Mouse (Mus musculus) liver (tissue): ENCODE data around the gene Scai.

Experiments
- DNase-seq: peaks from one replicate; pipeline ENCODE4 v3.0.0-alpha.2; 2020; ENCODE audit warnings: mixed read lengths

Gene Scai

GRCm38 (mm10) chr2:39190561-39191056 is at the start of gene Scai:
Gene Scai (minus strand): TSS chr2:39190734.
- DNase-seq: peak; percentile 97

GRCm38 (mm10) chr2:39226731-39227130 is 36.2 kb upstream of the Scai start:
- DNase-seq: no peak

DNA sequence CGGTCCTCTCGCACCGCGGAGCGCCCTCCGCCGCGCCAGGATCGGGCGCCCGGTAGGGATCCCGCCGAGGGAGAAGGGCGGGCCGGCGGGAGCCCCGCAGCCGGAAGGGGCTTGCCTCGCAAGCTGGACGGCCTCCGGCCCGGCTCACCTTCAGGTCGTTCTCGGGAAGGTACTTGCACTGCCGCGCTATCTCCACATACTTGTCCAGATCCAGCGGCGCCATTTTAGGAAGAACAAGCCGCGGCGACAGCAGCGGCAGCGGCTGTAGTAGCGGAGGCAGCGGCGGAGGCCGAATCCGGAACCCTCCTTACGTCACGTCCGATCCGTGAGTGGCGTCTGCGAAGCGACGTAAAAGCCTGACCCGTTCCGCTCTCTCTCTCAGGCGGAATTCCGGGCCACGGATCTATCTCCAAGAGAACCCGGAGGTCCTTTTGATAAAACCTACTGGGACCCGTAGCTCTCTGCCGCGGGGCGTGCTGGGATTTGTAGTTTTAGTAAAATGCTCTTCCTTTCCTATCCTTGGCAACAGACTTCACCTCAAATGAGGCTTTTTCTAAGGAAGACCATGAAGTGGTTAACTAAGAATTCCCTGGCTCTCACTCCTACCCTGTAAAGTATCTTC is 35.6 kb upstream of the Scai start, which contains the start of gene Ppp6c:
Gene Ppp6c, minus strand, starts transcription at position 433 of the 622 bp plus-strand sequence.
- peak; percentile 94 for DNase-seq

DNA sequence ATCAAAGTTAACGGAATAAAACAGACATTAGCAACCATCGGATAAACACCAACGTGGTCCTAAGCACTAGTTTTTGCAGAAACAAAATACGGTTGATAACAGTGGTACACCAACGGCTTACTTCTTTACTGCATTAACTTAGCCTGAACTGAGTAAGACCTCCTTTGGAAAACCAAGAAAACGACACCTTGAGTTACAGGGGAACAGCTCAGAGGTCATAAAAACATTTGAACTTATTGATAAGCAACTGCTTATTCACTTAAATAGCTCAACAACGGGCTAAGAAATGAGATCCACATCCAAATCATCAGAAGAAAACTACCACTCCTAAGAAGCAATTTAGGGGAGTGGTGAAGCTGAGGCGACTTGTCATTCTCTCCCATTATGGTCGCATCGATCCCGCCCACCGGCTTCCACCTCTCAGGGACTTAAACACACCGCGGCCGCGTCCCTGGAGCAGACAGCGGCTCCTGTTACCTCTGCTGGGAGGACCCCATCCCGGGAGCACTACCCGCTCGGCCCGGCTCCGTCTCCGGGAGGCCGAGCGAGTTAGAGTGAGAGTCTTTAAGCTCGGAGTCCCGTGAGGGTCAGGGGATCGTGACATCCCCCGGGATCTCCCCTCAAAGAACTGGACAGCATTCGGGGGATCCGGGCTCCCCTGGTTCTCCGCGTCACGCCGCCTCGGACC is 34.9 kb upstream of the Scai start:
- DNase-seq: peak; percentile 50

DNA sequence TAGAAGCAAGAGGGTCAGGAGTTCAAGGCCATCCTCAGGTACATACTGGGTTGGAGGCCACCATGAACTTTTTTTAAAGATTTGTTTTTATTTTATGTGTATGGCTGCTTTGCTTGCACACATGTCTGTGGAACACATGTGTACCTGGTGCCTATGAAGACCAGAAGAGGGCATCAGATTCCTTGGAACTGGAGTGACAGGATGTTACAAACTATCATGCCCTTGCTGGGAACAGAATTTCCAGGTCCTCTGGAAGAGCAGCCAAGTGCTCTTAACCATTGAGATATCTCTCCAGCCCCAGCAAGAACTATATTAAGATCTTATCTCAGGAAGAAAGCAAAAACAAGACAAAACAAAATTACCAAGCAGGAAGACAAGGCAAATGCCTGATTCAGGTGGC is 34.1 kb upstream of the Scai start:
- DNase-seq: no peak

GRCm38 (mm10) chr2:39220010-39220409 is 29.5 kb upstream of the Scai start:
- DNase-seq: no peak

DNA sequence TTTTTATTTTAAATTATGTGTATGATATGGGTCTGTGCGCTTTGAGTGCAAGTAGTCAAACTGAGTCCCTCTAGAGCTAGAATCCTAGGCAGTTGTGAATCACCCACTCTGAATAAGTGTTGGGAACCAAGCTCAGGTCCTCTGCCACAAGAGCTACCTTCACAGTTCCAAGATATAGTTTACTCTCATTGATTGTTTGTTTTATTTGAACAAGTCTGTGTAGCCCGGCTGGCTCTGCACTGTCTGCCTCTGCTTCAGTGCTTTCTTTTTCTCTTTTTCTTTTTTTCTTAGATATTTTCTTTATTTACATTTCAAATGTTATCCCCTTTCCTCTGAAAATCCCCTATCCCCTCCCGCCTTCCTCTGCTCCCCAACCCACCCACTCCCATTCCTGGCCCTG is 28.5 kb upstream of the Scai start:
- no peak for DNase-seq

DNA sequence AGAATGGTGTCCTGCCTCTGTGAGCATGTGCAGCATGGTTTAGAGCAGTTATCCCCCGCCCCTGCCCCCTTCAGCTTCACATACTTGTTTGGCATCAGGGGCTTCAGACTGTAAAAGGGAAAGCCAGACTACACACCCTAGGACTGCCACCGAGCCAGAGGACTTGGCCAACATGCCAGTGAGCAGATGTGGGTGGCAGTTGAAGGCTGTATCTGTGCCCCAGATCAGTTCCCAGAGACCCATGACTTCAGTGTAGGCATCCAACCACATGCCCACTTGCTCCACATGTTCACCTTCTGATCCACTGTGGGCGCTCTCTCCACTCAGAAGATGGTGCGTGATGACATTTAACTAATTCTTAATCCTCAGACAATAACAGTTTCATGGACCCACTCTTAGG is 26.6 kb upstream of the Scai start:
- no peak for DNase-seq

GRCm38 (mm10) chr2:39210738-39211137 is 20.2 kb upstream of the Scai start:
- DNase-seq: no peak

GRCm38 (mm10) chr2:39203359-39203758 is 12.8 kb upstream of the Scai start:
- DNase-seq: no peak

- DNase-seq: no peak
Observed at GRCm38 (mm10) chr2:39194809-39195208, 4.3 kb upstream of the Scai start.

DNA sequence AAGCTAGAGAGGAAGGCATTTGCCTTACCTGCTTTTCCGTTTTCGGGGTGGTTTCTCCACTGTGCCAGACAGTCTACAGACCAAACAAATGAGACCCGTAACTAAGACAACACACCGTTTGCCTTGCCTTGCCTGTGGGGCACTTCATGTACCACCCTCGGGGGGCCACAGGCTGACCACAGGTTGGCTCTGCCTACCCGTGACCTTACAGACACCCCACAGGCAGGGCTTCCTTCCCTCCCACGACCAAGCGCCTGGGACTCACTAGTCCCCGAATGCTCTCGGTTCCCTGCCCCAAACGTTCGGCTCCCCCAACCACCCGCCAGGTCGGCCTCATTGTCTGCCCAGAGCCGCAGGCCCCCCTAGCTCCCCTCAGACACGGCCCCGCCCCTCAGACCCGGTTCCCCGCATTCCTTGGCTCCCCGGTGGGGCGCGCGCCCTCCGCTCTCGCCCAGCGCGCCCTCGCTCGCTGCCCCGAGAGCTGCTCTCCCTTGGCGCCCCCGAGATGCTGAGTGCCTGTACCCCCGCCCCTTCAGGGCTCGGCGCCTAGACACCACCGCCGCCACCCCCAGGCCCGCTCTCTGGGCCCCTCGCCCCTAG is 473 bp downstream of the Scai start:
- peak; percentile 62 for DNase-seq

DNA sequence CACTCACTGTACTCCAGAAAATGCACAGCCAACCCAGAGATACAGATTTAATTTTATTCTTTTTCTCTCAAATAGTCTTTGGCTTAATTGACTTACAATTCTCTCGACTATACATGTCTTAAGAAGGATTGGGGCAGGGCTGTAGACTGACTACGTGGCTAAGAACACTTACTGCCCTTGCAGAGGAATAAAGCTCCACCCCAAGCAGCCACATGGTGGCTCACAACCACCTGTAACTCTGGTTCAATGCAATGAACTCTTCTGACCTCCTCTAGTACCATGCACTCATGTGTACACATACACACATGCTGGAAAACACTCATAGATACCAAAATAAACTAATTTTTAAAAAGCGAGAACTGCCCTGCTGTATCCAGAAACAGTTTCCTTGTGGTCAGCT is 4.6 kb downstream of the Scai start:
- DNase-seq: no peak

DNA sequence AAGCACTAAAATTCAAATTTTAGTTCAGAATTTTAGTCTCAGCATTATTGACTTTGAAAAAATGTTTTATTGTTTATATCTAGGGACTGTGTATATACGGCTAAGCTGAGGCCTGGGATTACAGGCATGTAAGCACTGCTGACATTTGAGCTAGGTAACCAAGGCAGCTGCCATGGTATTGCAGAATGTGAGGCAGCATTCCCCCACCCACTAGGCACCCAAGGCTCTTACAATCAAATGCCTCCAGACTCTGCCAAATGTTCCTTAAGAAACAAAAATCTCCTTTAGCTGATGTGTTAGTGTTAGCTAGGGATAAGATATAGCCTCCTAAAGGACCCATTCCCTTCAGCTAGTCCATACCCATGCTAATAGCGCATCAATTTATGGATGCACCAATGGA is 6.9 kb downstream of the Scai start:
- DNase-seq: no peak

DNA sequence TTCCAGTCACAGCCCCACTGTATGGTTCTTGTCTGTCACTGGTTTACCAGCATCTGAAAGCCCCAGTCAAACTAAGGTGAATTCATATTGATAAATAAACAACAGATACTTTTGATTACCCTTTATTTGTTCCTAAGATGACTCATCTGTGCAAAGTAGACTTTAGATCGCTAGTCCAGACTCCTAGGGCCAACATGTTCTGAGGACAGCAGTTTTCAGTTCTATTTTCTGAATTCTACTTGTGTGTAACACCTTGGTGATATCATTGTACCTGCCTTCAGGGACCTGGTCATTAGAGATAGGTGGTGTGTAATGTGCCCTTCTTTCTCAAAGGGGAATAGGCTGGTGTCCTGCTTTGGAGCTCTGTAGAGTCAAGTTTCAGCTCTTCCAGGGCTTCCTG is 29.5 kb downstream of the Scai start:
- DNase-seq: no peak

DNA sequence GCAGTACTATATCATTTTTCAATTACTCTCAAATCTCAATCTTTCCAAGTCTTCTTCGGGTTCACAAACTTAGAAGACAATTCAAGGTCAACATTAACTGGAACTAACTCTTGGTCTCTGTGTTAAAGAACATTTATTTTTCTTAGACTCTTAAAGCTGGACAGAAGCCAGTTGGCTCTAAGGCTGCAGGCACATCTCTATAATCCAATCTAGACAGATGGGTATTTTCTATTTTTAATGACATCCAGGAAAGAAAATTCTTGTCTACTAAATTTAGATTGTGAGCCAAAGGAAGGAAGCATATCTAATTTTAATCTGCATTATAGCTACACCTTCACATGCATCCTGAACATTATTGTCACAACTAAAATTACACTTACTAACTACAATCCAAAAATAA is 32.6 kb downstream of the Scai start:
- DNase-seq: no peak

- DNase-seq: no peak
Observed at GRCm38 (mm10) chr2:39156821-39157220, 33.7 kb downstream of the Scai start.

- no peak for DNase-seq
Observed at GRCm38 (mm10) chr2:39150943-39151342, 39.6 kb downstream of the Scai start.

DNA sequence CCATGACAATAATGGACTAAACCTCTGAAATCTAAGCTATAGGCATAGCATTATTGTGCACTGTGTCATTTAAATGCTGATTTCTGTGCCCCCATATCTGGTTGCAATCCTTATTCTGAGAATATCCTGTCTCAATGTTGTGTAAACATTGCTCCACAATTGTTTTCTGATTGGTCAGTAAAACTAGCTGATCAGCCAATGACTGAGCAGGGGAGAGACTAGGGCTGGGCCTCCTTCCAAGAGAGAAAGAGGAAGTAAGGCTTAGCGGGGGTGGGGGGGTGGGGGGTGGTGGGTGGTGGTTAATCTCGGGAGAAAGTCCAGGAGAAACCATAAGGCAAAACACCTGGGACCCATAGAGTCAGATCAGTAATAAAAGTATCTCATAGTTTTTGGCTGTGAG is 42.5 kb downstream of the Scai start:
- DNase-seq: no peak

GRCm38 (mm10) chr2:39146469-39146868 is 44.1 kb downstream of the Scai start:
- no peak for DNase-seq

GRCm38 (mm10) chr2:39142357-39142948 is 48.1 kb downstream of the Scai start:
- DNase-seq: no peak

GRCm38 (mm10) chr2:39140586-39141455 is 49.7 kb downstream of the Scai start:
- DNase-seq: no peak
